Mouse (Mus musculus) embryonic facial prominence, embryonic 15.5 days (tissue): Measurements from ENCODE around the gene Tma7. TPM values are rescaled to one million over a fixed set of nuclear protein-coding genes. Genes with fewer than 3 reads are reported as not detected.

Source experiments
- ATAC-seq: fragments of 200-750 bp; cut with Nextera tagmentation; 2 replicates; pipeline ENCODE4 v1.8.0; 2017; ENCODE audit warnings: low read depth, moderate TSS enrichment; ENCODE audit not compliant: insufficient number of reproducible peaks, low FRiP score, low TSS enrichment
- H3K27ac ChIP-seq: fragments of 300-500 bp; sonication (generic); replicated peaks from 2 replicates; pipeline ENCODE4 v1.5.1; 2015; ENCODE audit warnings: mild to moderate bottlenecking, inconsistent platforms
- H3K27me3 ChIP-seq: fragments of 300-500 bp; sonication (generic); 2 replicates; pipeline ENCODE4 v1.6.1; 2015; ENCODE audit warnings: inconsistent platforms
- H3K36me3 ChIP-seq: fragments of 300-500 bp; sonication (generic); 2 replicates; pipeline ENCODE4 v1.6.1; 2015; ENCODE audit warnings: mild to moderate bottlenecking, inconsistent platforms
- H3K4me1 ChIP-seq: fragments of 300-500 bp; sonication (generic); 2 replicates; pipeline ENCODE4 v1.6.1; 2015; ENCODE audit warnings: inconsistent platforms
- H3K4me2 ChIP-seq: fragments of 300-500 bp; sonication (generic); replicated peaks from 2 replicates; pipeline ENCODE4 v1.6.1; 2015; ENCODE audit warnings: mild to moderate bottlenecking, inconsistent platforms
- H3K4me3 ChIP-seq: fragments of 300-500 bp; sonication (generic); replicated peaks from 2 replicates; pipeline ENCODE4 v1.5.1; 2015; ENCODE audit warnings: mild to moderate bottlenecking, inconsistent platforms
- H3K9ac ChIP-seq: fragments of 300-500 bp; sonication (generic); 2 replicates; pipeline ENCODE4 v1.6.1; 2015; ENCODE audit warnings: inconsistent platforms
- H3K9me3 ChIP-seq: fragments of 300-500 bp; sonication (generic); replicated peaks from 2 replicates; pipeline ENCODE4 v1.6.1; 2016; ENCODE audit warnings: inconsistent platforms
- WGBS: fragments of 180-500 bp; shearing (Covaris S2); methylation state at CpG from one replicate; pipeline ENCODE4 v1.1.7; 2015; 5-methylcytosine and 5-hydroxymethylcytosine counted together
- polyA plus RNA-seq: library from polyadenylated mRNA; unstranded; fragments of >200 nt; fragmentation: Nextera tagmentation; extraction: Ambion mirVana; gene quantifications from 2 replicates; pipeline ENCODE4 v1.2.1, GENCODE M21; 2015

The Tma7 gene
- polyA plus RNA-seq, 1 experiment from 2014 or later: 534 TPM

GRCm38 (mm10) chr9:109053851-109054250 is 28.5 kb downstream of the Tma7 start:
- H3K4me2 ChIP-seq: no peak overlapping the region
- H3K27ac ChIP-seq: peak overlapping the region; percentile 83; the same call in 1 of the 2 replicates
- H3K9ac ChIP-seq: no peak overlapping the region
- 62% methylated on average over 6 of the region's 6 CpGs for WGBS
- no peak overlapping the region for H3K4me3 ChIP-seq
- no peak for ATAC-seq
- H3K9me3 ChIP-seq: no peaks in the 10 kb centered on the region
- H3K27me3 ChIP-seq: no peaks in the 10 kb centered on the region
- peaks cover 37% of the 10 kb centered on the region for H3K4me1 ChIP-seq
- peaks cover 40% of the 10 kb centered on the region for H3K36me3 ChIP-seq

GRCm38 (mm10) chr9:109053366-109053765 is 29.0 kb downstream of the Tma7 start:
- H3K9ac ChIP-seq: no peak overlapping the region
- H3K4me1 ChIP-seq: peaks cover 32% of the 10 kb centered on the region
- peaks cover 38% of the 10 kb centered on the region for H3K36me3 ChIP-seq
- 0 out of 2 replicates have a peak overlapping the region, but pooled peaks have one; percentile 9 for H3K27ac ChIP-seq
- H3K27me3 ChIP-seq: no peaks in the 10 kb centered on the region
- 69% methylated on average over 3 of the region's 3 CpGs for WGBS
- H3K4me3 ChIP-seq: no peak overlapping the region
- H3K4me2 ChIP-seq: no peak overlapping the region
- no peaks in the 10 kb centered on the region for H3K9me3 ChIP-seq
- no peak for ATAC-seq

- Histone ChIP-seq H3K4me2 (no peak overlapping the region), H3K27ac (peak overlapping the region; percentile 36; the same call in 1 of the 2 replicates), H3K4me1 (peaks cover 26% of the 10 kb centered on the region), H3K36me3 (peaks cover 31% of the 10 kb centered on the region), H3K4me3 (no peak overlapping the region), H3K27me3 (no peaks in the 10 kb centered on the region), H3K9me3 (no peaks in the 10 kb centered on the region), H3K9ac (no peak overlapping the region)
- WGBS: 85% methylated on average over 9 of the region's 9 CpGs
- no peak for ATAC-seq
These were observed 29.7 kb downstream of the Tma7 start for GRCm38 (mm10) chr9:109052490-109053260.

- peaks cover 26% of the 10 kb centered on the region for H3K4me1 ChIP-seq
- H3K36me3 ChIP-seq: peaks cover 23% of the 10 kb centered on the region
- H3K27ac ChIP-seq: no peak overlapping the region
- no peak overlapping the region for H3K4me3 ChIP-seq
- ATAC-seq: no peak
- H3K9me3 ChIP-seq: no peaks in the 10 kb centered on the region
- H3K9ac ChIP-seq: no peak overlapping the region
- WGBS: 90% methylated on average over 10 of the region's 10 CpGs
- H3K4me2 ChIP-seq: no peak overlapping the region
- H3K27me3 ChIP-seq: no peaks in the 10 kb centered on the region
These were observed 30.5 kb downstream of the Tma7 start for GRCm38 (mm10) chr9:109051651-109052489.

GRCm38 (mm10) chr9:109051011-109051501 is 31.3 kb downstream of the Tma7 start:
- no peak for ATAC-seq
- H3K4me3 ChIP-seq: no peak overlapping the region
- no peak overlapping the region for H3K4me2 ChIP-seq
- no peaks in the 10 kb centered on the region for H3K9me3 ChIP-seq
- no peaks in the 10 kb centered on the region for H3K27me3 ChIP-seq
- peaks cover 15% of the 10 kb centered on the region for H3K36me3 ChIP-seq
- H3K4me1 ChIP-seq: peaks cover 26% of the 10 kb centered on the region
- H3K27ac ChIP-seq: no peak overlapping the region
- H3K9ac ChIP-seq: no peak overlapping the region
- 92% methylated on average over 13 of the region's 13 CpGs for WGBS

- ATAC-seq: no peak
- Histone ChIP-seq H3K27ac (no peak overlapping the region), H3K9ac (no peak overlapping the region), H3K4me3 (no peak overlapping the region), H3K27me3 (no peaks in the 10 kb centered on the region), H3K36me3 (peaks cover 13% of the 10 kb centered on the region), H3K4me2 (no peak overlapping the region), H3K4me1 (peaks cover 26% of the 10 kb centered on the region), H3K9me3 (no peaks in the 10 kb centered on the region)
- WGBS: 62% methylated on average over 3 of the region's 3 CpGs
These were observed 31.8 kb downstream of the Tma7 start for GRCm38 (mm10) chr9:109050674-109050997.

- H3K27me3 ChIP-seq: no peaks in the 10 kb centered on the region
- no peaks in the 10 kb centered on the region for H3K9me3 ChIP-seq
- peaks cover 22% of the 10 kb centered on the region for H3K4me1 ChIP-seq
- H3K4me3 ChIP-seq: no peak overlapping the region
- peaks cover 13% of the 10 kb centered on the region for H3K36me3 ChIP-seq
- H3K4me2 ChIP-seq: no peak overlapping the region
- 81% methylated on average over 9 of the region's 9 CpGs for WGBS
- H3K27ac ChIP-seq: no peak overlapping the region
- no peak for ATAC-seq
- no peak overlapping the region for H3K9ac ChIP-seq
These were observed 32.3 kb downstream of the Tma7 start for GRCm38 (mm10) chr9:109049996-109050673.

GRCm38 (mm10) chr9:109049316-109049715 is 33.1 kb downstream of the Tma7 start:
- H3K9ac ChIP-seq: no peak overlapping the region
- H3K9me3 ChIP-seq: no peaks in the 10 kb centered on the region
- 79% methylated on average over 7 of the region's 7 CpGs for WGBS
- no peak overlapping the region for H3K4me3 ChIP-seq
- no peak for ATAC-seq
- H3K4me2 ChIP-seq: no peak overlapping the region
- H3K27me3 ChIP-seq: no peaks in the 10 kb centered on the region
- no peak overlapping the region for H3K27ac ChIP-seq
- peaks cover 13% of the 10 kb centered on the region for H3K36me3 ChIP-seq
- peaks cover 14% of the 10 kb centered on the region for H3K4me1 ChIP-seq

- no peaks in the 10 kb centered on the region for H3K27me3 ChIP-seq
- peaks cover 2% of the 10 kb centered on the region for H3K36me3 ChIP-seq
- WGBS: 36% methylated on average over 5 of the region's 5 CpGs
- H3K9me3 ChIP-seq: no peaks in the 10 kb centered on the region
- 0 out of 2 replicates have a peak, but pooled peaks cover under 1% of the 10 kb centered on the region for H3K4me1 ChIP-seq
- H3K4me3 ChIP-seq: no peak overlapping the region
- no peak overlapping the region for H3K27ac ChIP-seq
- no peak overlapping the region for H3K4me2 ChIP-seq
- H3K9ac ChIP-seq: no peak overlapping the region
- no peak for ATAC-seq
These were observed 36.1 kb downstream of the Tma7 start for GRCm38 (mm10) chr9:109046306-109046705.

GRCm38 (mm10) chr9:109041351-109041750 is 41.0 kb downstream of the Tma7 start:
- H3K36me3 ChIP-seq: no peaks in the 10 kb centered on the region
- H3K4me3 ChIP-seq: no peak overlapping the region
- H3K4me1 ChIP-seq: peaks cover 34% of the 10 kb centered on the region
- no peaks in the 10 kb centered on the region for H3K27me3 ChIP-seq
- 0 out of 2 replicates have a peak, but pooled peaks have one; percentile 20 for ATAC-seq
- WGBS: 72% methylated on average over 7 of the region's 7 CpGs
- no peak overlapping the region for H3K27ac ChIP-seq
- H3K9ac ChIP-seq: no peak overlapping the region
- H3K4me2 ChIP-seq: no peak overlapping the region
- H3K9me3 ChIP-seq: no peaks in the 10 kb centered on the region

- H3K27me3 ChIP-seq: no peaks in the 10 kb centered on the region
- H3K4me1 ChIP-seq: peaks cover 34% of the 10 kb centered on the region
- no peak overlapping the region for H3K4me3 ChIP-seq
- ATAC-seq: peak; percentile 40; the same call in 1 of the 2 replicates
- H3K36me3 ChIP-seq: no peaks in the 10 kb centered on the region
- 58% methylated on average over 6 of the region's 6 CpGs for WGBS
- no peak overlapping the region for H3K9ac ChIP-seq
- H3K4me2 ChIP-seq: 0 out of 2 replicates have a peak overlapping the region, but pooled peaks have one; percentile 8
- H3K9me3 ChIP-seq: no peaks in the 10 kb centered on the region
- no peak overlapping the region for H3K27ac ChIP-seq
These were observed 41.5 kb downstream of the Tma7 start for GRCm38 (mm10) chr9:109040906-109041305.
